Mouse (Mus musculus): Measurements from ENCODE around the gene Zfp983. TPM values are rescaled to one million over a fixed set of nuclear protein-coding genes. Genes with fewer than 3 reads are reported as not detected.

The Zfp983 gene
- polyA plus RNA-seq, 1 experiment from 2014 or later: 3.5 TPM

DNA sequence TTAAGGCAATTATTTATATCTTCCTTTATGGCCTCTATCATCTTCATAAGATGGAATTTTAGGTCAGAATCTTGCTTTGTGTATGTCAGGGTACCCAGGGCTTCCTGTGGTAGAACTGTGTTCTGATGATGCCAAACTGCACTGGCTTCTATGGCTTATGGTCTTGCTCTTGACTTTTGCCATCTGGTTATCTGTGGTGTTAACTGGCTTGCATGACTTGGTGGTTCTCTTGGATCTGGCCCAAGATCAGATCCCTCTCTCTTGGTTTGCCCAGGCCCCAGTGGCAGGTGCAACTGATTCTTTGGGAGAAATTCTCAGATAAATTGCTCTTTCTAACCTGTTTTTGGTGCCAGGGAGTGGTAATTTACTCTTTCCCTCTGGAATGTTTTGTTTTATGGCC is 45.6 kb downstream of the Zfp983 start:
- no peak for ATAC-seq (replicated peaks; ENCODE audit: low FRiP score)
- Histone ChIP-seq H3K4me2 (no peak overlapping the region), H3K9me3 (replicated peaks) (no peaks in the 10 kb centered on the region), H3K4me1 (no peaks in the 10 kb centered on the region), H3K27me3 (no peaks in the 10 kb centered on the region), H3K4me3 (replicated peaks) (no peak overlapping the region), H3K27ac (no peak overlapping the region), H3K9ac (no peak overlapping the region), H3K36me3 (peaks cover 6% of the 10 kb centered on the region)

DNA sequence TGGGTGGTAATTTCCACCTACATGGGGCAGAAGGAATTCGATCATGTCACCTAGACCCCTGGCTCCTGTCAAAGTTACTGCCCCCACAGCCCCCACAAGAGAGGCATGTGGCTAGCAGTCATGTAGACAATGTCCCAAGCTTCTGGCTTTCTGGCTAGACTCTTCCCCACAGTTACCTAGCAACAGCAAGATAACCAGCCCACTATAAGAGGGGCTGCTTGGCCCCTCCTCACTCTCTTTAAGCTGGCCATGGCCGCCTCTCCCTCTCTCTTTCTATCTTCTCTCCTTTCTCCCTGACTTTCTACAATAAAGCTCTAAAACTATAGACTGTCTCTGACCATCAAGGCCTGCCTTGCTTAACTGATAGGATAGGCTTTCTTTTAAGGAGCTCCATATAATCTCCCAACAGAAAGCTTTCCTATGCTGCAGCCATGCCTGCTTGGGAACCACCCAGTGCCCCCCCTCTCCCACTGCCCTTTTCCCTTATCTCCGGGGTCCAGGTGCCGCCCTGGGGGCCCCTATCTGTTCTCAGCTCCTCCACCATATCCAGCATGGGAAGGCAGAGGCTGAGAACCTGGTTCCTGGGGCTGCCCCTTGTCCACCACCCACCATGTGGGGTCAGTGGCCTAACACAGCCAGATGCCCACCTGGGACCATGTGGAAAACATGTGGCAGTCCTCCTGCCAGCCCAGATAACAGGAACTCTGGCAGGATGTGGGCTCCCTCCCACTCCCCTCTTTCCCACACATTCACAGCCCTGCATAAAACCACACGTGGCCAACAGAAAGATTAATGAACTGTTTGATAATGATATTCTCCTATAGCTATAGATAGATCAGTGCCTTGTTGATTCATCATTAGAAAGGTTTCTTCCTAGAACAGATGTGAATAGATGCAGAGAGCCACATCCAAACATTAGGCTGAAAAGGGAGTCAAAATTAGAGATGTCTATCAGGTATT is 52.1 kb downstream of the Zfp983 start:
- no peak; the same call in 1 of the 2 replicates for ATAC-seq (replicated peaks; ENCODE audit: low FRiP score)
- no peaks in the 10 kb centered on the region for H3K36me3 ChIP-seq
- H3K4me3 ChIP-seq (replicated peaks): no peak overlapping the region
- H3K27me3 ChIP-seq: no peaks in the 10 kb centered on the region
- H3K4me1 ChIP-seq: peaks cover 4% of the 10 kb centered on the region; the same call in 1 of the 2 replicates
- H3K9ac ChIP-seq: no peak overlapping the region
- H3K9me3 ChIP-seq (replicated peaks): no peaks in the 10 kb centered on the region
- no peak overlapping the region for H3K27ac ChIP-seq
- H3K4me2 ChIP-seq: no peak overlapping the region
- 51% methylated on average over 5 of the region's 5 CpGs for WGBS

GRCm38 (mm10) chr17:21703414-21703813 is 53.0 kb downstream of the Zfp983 start:
- H3K9ac ChIP-seq: no peak overlapping the region
- H3K9me3 ChIP-seq (replicated peaks): no peaks in the 10 kb centered on the region
- H3K27ac ChIP-seq: no peak overlapping the region
- WGBS: 88% methylated on average over 1 of the region's 1 CpGs
- no peaks in the 10 kb centered on the region for H3K36me3 ChIP-seq
- no peak overlapping the region for H3K4me3 ChIP-seq (replicated peaks)
- H3K4me1 ChIP-seq: peaks cover 5% of the 10 kb centered on the region
- ATAC-seq (replicated peaks; ENCODE audit: low FRiP score): no peak
- H3K27me3 ChIP-seq: no peaks in the 10 kb centered on the region
- no peak overlapping the region for H3K4me2 ChIP-seq

DNA sequence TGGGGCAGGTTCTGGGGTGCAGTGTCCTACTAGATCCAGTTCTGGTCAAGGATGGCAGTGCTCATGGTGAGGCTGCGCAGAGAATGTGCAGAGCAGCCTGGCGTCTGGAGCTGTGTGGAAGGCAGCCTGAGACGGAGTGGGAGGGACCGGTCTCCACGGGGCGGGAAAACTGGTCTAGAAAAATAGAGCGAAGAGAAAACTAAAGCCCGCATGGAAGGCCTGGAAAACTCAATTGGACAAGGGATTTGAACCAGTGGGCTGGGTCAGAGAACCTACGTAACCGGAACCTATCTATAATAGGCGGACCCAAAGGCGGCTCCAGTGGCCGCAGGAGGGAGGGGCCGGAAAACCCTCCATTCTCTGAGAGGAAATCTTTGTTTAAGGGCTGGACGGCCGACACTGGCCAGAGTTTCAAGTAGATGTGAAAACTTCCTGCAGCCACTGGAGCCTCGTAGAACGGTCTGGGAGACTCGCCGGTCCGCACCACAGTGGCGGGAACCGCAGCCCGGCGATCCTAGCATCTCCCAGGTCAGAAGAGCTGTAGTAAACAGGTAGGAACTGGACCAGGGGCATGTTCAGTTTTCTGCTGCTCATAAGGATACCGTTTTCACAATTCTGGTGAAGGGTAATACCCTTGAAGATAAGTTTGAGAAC is 57.0 kb downstream of the Zfp983 start, which contains the start of gene Zfp760:
TSS of gene Zfp760 (plus strand) at position 399 of the 654 bp plus-strand sequence.
- no peaks in the 10 kb centered on the region for H3K9me3 ChIP-seq (replicated peaks)
- 6% methylated on average over 26 of the region's 26 CpGs for WGBS
- H3K27me3 ChIP-seq: no peaks in the 10 kb centered on the region
- peaks cover 19% of the 10 kb centered on the region for H3K36me3 ChIP-seq
- peaks cover 12% of the 10 kb centered on the region for H3K4me1 ChIP-seq
- H3K4me2 ChIP-seq: peak within 1 kb of the TSS; percentile 54
- peak within 1 kb of the TSS; percentile 56 for H3K4me3 ChIP-seq (replicated peaks)
- peak within 1 kb of the TSS; percentile 50 for H3K9ac ChIP-seq
- H3K27ac ChIP-seq: peak within 1 kb of the TSS; percentile 93
- peak; percentile 99 for ATAC-seq (replicated peaks; ENCODE audit: low FRiP score)

DNA sequence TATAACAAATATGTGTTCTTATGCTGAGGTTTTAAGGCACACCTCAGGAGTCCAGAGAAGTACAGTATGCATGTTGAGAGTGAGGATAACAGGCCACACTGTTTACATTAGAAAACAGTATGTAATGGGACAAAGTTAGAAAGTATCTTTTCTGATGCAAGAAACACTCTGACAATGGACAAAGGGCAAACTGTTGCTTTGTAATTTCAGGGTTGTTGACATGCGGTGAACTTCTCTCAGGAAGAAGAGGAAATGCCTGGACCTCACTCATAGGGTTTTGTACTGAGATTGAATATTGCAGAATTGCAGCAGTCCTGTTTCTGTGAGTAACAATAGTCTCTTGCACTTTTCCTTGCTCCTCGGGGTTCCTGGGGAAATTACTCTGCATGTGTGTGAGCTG is 58.0 kb downstream of the Zfp983 start:
- peak overlapping the region; percentile 50 for H3K9ac ChIP-seq
- peak overlapping the region; percentile 93 for H3K27ac ChIP-seq
- H3K9me3 ChIP-seq (replicated peaks): no peaks in the 10 kb centered on the region
- H3K4me3 ChIP-seq (replicated peaks): peak overlapping the region; percentile 56
- ATAC-seq (replicated peaks; ENCODE audit: low FRiP score): no peak
- H3K27me3 ChIP-seq: no peaks in the 10 kb centered on the region
- H3K36me3 ChIP-seq: peaks cover 24% of the 10 kb centered on the region
- peak overlapping the region; percentile 54 for H3K4me2 ChIP-seq
- 31% methylated on average over 2 of the region's 2 CpGs for WGBS
- peaks cover 12% of the 10 kb centered on the region for H3K4me1 ChIP-seq

Other genes with a start within 250 kb of the Zfp983 start
- 5.0 and 5.6 TPM in 2 replicates for gene Zfp54, start 227.4 kb upstream of the Zfp983 start, polyA plus RNA-seq (2015; fragmentation: Nextera tagmentation; extraction: Ambion mirVana)
- 16.5 and 17.8 TPM in 2 replicates for gene Zfp51, start 200.2 kb upstream of the Zfp983 start, polyA plus RNA-seq (2015; fragmentation: Nextera tagmentation; extraction: Ambion mirVana)
- 11.2 and 12.7 TPM in 2 replicates for gene Zfp53, start 161.6 kb upstream of the Zfp983 start, polyA plus RNA-seq (2015; fragmentation: Nextera tagmentation; extraction: Ambion mirVana)
- 3.9 and 4.9 TPM in 2 replicates for gene Zfp52, start 115.1 kb upstream of the Zfp983 start, polyA plus RNA-seq (2015; fragmentation: Nextera tagmentation; extraction: Ambion mirVana)
- gene Zfp948, start 83.6 kb upstream of the Zfp983 start, polyA plus RNA-seq (2015; fragmentation: Nextera tagmentation; extraction: Ambion mirVana): 18.7 and 19.2 TPM in 2 replicates
- 2.7 and 5.4 TPM in 2 replicates for gene Gm10226, start 41.2 kb downstream of the Zfp983 start, polyA plus RNA-seq (2015; fragmentation: Nextera tagmentation; extraction: Ambion mirVana)
- 12.8 and 14.8 TPM in 2 replicates for gene Zfp760, start 57.1 kb downstream of the Zfp983 start, polyA plus RNA-seq (2015; fragmentation: Nextera tagmentation; extraction: Ambion mirVana)
- gene Zfp229, start 80.2 kb downstream of the Zfp983 start, polyA plus RNA-seq (2015; fragmentation: Nextera tagmentation; extraction: Ambion mirVana): 7.4 and 8.6 TPM in 2 replicates
- gene Zfp820, start 195.1 kb downstream of the Zfp983 start, polyA plus RNA-seq (2015; fragmentation: Nextera tagmentation; extraction: Ambion mirVana): 5.7 and 6.2 TPM in 2 replicates

Measured in kidney, embryonic 15.5 days (tissue).